Mouse (Mus musculus): ENCODE results near the gene Cavin4.

The Cavin4 gene

GRCm38 (mm10) chr4:48663271-48663670 is at the start of gene Cavin4:
Gene Cavin4, plus strand, starts transcription at chr4:48663514.
- DNase-seq, result no peak

DNA sequence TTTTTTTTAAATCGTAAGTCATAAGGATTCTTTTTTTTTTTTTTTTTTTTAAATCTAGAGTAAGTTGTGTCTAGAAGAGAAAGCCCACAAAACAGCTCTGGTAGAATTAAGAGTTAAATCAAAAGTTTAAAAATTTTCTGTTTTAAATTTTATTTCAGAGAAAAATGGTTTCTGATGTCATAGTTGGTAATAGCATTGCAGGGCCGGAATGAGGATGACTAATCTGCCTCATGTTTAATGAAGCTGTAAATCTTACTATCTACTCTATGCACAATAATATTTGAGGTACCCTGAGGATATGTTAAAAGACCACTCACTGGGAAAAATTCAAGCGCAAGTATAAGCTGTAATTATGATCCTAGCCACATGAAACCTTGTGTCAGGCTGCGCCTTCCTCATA is 47.8 kb upstream of the Cavin4 start:
- DNase-seq, result no peak

DNA sequence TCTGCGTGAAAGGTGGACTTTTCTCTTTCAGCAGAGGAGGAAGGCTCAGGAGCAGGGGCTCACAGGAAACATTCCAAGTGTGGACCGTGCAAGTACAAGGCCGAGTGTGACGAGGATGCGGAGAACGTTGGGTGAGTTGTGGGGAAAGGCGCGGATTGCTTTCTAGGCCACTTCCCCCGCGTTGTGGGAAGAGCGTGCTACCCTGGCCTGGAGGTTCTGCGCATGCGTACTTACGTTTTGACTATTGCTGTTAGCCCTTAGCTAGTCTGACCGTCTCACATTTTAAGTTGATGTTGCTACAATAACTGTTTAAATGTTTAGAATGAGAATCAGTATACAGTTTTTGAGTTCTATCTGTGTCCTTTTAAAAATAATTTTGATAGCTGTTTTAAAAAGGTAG is 46.1 kb upstream of the Cavin4 start:
- no peak for DNase-seq

DNA sequence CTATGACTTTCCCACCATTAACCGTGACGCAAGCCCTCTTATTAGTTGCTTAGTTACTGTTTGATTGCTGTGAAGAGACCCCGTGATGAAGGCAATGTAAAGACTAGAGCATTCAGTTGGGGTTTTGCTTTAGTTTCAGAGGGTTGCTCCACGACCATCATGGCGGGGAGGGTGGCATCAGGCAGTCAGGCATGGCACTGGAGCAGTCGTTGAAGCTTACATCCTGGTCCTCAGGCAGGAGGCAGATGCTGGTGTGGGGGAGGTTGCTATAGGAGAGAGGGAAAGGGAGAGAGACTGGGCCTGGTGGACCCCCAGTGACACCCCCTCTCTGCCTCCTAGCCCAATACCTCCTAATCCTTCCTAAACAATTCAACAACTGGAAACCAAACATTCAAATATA is 43.2 kb upstream of the Cavin4 start:
- DNase-seq, result no peak

GRCm38 (mm10) chr4:48622246-48622645 is 41.1 kb upstream of the Cavin4 start:
- DNase-seq, result no peak

- no peak for DNase-seq
These were observed 40.4 kb upstream of the Cavin4 start for GRCm38 (mm10) chr4:48622946-48623345.

DNA sequence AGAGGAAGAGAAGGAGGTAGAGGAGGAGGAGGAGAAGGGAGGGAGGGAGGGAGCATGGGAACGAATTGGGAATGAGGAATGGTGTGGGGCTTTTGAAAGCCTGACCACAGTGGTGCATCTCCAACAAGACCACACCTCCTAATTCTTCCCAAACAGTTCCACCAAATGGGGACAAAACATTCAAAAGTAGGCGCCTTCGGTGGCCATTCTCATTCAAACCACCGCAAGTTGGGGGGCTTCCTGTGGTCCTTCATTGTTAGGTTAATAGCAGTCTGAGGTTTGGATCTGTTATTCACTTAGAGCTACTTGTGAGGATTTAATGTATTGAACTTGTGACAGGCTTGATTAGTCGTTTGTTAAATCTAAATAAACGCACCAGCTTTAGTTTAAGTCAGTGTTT is 38.4 kb upstream of the Cavin4 start:
- no peak for DNase-seq

- no peak for DNase-seq
These were observed 37.5 kb upstream of the Cavin4 start for GRCm38 (mm10) chr4:48625836-48626235.

GRCm38 (mm10) chr4:48629445-48629844 is 33.9 kb upstream of the Cavin4 start:
- no peak for DNase-seq

DNA sequence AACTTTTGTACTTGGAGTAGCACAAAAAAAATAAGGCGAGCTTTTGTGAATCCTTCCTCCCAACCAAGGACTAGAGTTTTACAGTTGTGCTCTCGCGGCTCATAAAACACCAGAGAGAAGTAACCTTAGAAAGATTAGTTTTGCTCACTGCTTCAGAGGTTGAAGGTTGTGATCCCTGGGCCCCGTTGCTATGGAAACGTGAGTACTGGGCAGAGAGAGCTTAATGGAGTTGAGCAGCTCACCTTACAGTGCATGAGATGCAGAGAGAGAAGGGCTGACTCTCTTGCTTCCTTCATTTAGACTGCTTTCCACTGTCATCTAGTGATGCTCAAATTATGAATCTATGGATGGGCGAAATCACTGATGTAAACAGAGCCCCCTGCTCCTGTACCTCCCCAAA is 29.8 kb upstream of the Cavin4 start:
- no peak for DNase-seq

DNA sequence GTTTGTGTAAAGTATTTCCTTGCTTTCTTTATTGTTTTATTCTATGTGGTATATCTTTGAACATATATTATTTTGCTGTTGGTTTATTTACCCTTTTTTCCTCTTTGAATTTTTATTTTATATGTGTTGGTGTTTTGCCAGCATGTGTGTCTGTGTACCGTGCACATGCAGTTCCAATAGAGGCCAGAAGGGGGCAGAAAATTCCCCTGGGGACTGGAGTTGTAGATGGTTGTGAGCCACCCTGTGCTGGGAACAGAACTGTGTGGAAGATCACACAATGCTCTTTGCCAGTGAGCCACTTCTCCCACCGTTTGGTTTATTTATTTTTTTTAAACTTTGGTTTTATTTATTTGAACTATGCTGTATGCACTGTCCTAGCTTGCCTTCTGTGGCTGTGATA is 29.3 kb upstream of the Cavin4 start:
- no peak for DNase-seq

- DNase-seq, result no peak
These were observed 26.5 kb upstream of the Cavin4 start for GRCm38 (mm10) chr4:48636831-48637230.

GRCm38 (mm10) chr4:48638132-48638531 is 25.2 kb upstream of the Cavin4 start:
- no peak for DNase-seq

GRCm38 (mm10) chr4:48639503-48639902 is 23.8 kb upstream of the Cavin4 start:
- no peak for DNase-seq

- no peak for DNase-seq
These were observed 19.5 kb upstream of the Cavin4 start for GRCm38 (mm10) chr4:48643801-48644200.

DNA sequence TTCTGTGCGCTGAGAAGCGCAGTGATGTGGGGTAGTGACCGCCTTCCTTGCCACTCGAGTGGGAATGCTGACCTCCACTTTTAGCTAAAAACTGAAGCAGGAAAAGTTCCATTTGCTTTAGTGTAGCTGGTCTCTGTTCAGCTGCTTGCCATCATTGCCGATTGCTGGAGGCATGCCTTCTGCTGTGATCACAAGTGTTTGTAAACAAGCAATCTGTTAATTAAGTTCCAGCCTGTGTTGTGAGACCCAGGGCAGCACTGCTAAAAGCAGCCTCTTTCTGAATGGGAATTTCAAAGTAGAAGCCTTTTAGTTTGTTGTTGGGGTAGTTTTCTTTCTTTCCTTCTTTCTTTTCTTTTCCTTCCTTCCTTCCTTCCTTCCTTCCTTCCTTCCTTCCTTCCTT is 17.2 kb upstream of the Cavin4 start:
- DNase-seq, result no peak

- DNase-seq, result no peak
These were observed 12.5 kb upstream of the Cavin4 start for GRCm38 (mm10) chr4:48650617-48651360.

DNA sequence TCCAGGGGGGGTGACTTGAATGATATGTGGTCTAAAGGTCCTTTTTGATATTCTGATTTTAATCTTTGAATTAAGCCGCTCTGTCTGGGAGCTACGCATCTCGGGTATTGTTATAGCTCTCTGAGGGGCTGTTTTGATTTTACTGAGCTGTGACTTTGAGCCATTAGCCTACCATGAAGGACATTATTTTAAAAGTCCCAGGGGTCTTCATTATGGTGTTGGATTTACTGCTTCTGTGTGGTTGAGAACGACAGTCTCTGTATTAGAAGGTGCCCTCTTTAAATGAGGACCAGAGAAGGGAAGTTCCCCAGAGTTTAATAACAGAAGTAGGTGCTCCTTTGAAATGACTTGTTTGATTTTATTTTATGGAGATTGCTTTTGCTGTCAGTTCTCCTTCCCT is 9.2 kb upstream of the Cavin4 start:
- no peak for DNase-seq

DNA sequence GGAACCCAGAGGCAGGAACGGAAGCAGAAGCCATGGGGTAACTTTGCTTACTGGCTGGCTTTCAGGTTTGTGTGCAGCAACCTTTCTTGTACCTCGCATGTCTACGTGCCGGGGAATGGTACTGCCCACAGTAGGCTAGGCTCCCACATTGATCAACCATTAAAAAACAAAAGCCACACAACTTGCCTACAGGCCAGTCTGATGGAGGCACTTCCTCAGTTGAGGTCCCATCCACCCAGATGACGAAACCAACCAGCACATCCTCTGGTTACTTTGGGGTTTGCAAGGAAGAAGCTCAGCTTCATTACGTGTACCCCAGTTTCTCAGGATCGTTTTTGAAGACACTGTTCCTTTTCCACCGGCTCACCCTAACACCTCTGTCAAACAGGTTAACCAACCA is 6.8 kb upstream of the Cavin4 start:
- no peak for DNase-seq

DNA sequence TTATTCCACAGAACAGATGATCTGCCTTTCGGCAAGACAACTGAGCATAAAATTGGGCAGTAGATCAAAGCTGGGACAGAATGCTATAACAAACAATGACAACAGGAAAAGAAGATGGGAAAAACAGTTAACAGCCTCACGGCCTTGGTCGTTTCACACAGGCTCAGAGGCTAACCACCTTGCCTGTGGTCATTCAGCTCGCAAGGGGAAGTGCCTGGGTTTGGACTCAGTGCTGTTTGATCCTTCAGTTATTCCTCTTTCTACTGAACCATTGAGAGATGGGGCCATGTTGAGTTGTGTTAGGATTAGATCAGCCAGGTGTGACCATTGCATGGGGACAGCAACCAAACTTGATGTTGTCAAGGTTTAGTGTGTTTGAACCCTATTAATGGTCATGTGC is 3.2 kb upstream of the Cavin4 start:
- DNase-seq, result no peak

DNA sequence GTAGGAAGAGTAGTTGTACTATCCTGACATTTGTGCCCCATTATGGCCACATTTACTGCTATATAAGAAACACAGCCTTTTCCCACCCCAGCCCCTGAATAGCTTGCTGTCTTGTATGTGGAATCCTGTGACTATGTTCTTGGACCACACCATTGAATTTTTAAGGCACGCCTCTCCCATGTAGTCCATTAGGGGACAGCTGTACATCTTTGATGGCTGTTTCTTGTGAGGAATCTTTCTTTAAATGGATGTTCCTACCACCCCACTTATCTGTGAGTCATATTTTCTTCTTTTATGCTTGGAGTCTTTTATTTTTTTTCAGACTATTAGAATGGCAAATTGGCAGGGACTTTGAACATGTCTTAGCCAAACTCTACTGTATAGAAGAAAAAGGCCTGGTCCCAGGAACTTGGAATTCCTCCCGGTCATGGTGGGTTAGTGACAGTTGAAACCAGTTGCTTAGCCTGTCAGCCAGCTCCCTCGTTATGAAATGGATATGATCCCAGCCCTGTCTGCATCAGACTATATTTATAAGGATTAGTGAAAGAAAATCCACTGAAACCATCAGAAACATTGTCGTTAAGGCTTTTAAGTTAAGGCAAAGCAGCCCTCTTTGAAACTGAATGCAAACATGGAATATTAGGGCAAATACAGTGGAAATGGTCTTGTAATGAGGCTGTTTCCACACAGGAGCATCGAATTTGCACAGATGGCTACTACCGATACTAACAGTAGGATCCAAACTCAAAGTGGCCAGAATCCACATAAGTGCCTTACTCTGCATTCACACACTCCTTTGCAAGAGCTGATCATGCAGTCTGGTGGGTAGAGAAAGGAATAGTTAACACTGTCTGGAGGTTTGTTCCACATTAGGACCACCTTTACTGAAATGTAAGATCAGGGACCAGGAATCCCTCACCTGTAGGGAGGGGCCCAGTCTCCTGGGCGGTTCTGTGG is 2.4 kb upstream of the Cavin4 start:
- DNase-seq, result no peak

- no peak for DNase-seq
These were observed 707 bp downstream of the Cavin4 start for GRCm38 (mm10) chr4:48664021-48664420.

GRCm38 (mm10) chr4:48667279-48667678 is 4.0 kb downstream of the Cavin4 start:
- no peak for DNase-seq

- no peak for DNase-seq
These were observed 9.6 kb downstream of the Cavin4 start for GRCm38 (mm10) chr4:48672915-48673314.
